Mouse (Mus musculus): ENCODE measurements around the gene Rassf3. TPM values are rescaled to one million over a fixed set of nuclear protein-coding genes. Genes with fewer than 3 reads are reported as not detected.

The Rassf3 gene
- 12.1 and 13.3 TPM in 2 replicates for polyA plus RNA-seq (2015; fragmentation: Nextera tagmentation; extraction: Ambion mirVana)

DNA sequence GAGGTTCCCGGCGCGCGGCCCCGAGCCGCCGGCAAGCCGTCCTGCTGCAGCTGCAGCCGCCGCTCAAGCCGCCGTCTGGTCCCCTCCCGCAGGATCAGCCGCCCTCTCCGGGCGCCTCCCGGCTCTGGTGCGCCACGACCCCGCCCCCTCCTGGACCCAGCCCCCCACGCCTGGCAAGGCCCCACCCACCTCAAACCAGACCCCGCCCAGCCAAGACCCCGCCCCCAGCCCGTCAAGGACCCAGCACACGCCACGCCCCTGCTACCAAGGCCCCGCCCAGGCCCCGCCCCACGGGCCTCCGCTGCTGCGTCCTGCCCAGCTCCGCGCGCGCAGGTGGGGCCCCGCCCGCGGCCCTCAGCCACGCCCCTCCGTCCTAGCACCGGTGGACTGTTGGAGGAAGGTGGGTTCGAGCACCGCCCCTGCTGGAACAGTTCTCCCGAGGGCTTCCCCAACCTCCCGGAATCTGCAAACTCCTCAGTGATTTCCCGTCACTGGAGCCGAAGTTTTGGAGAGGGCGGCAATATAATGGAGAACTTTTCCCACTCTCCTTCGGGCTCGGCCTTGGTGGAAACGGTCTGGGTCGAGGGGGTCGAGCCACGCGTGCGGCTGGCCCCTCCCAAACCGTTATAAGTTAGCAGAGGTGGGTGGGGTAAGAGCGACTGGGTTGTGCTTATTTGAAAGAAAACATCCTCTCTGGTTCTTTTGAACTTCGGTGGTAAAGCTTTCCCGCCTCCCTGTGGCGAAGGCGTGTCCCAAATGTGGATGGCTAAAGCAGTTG lies at the start of gene Rassf3:
Rassf3 (minus strand) TSS at position 158 of the 778 bp plus-strand sequence.
- Histone ChIP-seq H3K4me1 (ENCODE audit: control insufficient read depth, low read depth, low read length) (peaks cover 50% of the 10 kb centered on the region), H3K27ac (ENCODE audit: low read length) (peak within 1 kb of the TSS; percentile 87), H3K27me3 (ENCODE audit: control insufficient read depth, insufficient read depth, low read depth, low read length) (peaks cover 2% of the 10 kb centered on the region), H3K9ac (ENCODE audit: low read depth, low read length) (peak within 1 kb of the TSS; percentile 84), H3K4me2 (ENCODE audit: low read depth, low read length) (peak within 1 kb of the TSS; percentile 97), H3K36me3 (ENCODE audit: control insufficient read depth, insufficient read depth) (no peaks in the 10 kb centered on the region), H3K4me3 (ENCODE audit: low read depth, low read length) (peak within 1 kb of the TSS; percentile 78), H3K9me3 (replicated peaks; ENCODE audit: control insufficient read depth, low read length) (no peaks in the 10 kb centered on the region)
- ATAC-seq (ENCODE audit: low read depth) = peak; percentile 91
- WGBS (ENCODE audit: insufficient replicate concordance) = under 1% methylated on average over 51 of the region's 62 CpGs

DNA sequence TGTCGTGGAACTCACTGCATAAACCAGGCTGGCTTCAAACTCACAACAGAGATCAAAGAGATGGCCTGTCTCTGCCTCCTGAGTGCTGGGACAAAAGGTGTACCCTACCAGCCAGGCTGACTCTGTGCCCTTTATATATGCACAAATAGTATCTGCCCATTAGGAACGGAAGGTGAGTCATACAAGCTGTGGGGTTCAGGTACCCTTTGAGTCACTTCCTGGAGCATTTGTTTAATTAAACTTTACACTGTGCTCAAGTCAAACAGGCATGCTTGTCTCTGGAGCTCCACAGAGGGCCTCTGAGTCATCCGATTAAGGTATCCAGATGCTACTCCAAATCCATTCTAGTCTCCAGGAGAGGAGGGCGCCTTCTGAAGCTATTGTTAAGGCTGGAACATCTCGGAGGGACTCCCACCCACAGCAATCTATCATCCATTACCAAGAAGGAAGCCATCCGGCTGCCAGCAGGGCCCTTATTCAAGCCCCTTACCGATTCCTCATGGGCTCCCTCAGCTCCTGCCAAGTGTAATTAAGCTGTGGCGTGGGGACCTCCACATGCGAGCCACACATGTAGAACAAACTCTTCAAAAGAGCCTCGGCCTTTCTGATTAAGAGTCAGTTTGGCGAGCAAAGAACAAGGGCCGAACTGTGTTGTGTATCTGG lies 44.9 kb upstream of the Rassf3 start:
- Histone ChIP-seq H3K4me1 (ENCODE audit: control insufficient read depth, low read depth, low read length) (peaks cover 5% of the 10 kb centered on the region), H3K36me3 (ENCODE audit: control insufficient read depth, insufficient read depth) (no peaks in the 10 kb centered on the region), H3K9ac (ENCODE audit: low read depth, low read length) (no peak overlapping the region), H3K9me3 (replicated peaks; ENCODE audit: control insufficient read depth, low read length) (no peaks in the 10 kb centered on the region), H3K27ac (ENCODE audit: low read length) (peak overlapping the region; percentile 48; the same call in 1 of the 2 replicates), H3K27me3 (ENCODE audit: control insufficient read depth, insufficient read depth, low read depth, low read length) (no peaks in the 10 kb centered on the region), H3K4me2 (ENCODE audit: low read depth, low read length) (no peak overlapping the region), H3K4me3 (ENCODE audit: low read depth, low read length) (no peak overlapping the region)
- WGBS (ENCODE audit: insufficient replicate concordance) = 55% methylated on average over 12 of the region's 12 CpGs
- ATAC-seq (ENCODE audit: low read depth) = peak; percentile 63

DNA sequence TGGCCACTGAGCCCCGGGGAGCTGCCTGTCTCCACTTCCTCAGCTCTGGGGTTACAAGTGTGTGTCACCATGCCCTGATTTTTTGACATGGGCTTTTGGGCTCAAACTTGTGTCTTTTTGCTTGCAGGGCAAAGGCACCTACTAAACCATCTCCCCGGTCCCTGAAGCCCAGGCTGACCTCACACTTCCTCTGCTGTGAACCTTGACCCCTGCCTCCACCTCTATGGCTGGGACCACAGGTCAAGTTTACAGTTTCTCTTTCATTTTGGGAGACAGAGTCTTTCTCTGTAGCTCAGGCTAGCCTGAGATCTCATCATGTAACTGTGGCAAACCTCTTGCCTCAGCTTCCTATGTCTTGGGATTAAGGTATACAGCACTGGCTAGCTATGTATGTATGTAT lies 43.6 kb upstream of the Rassf3 start:
- Histone ChIP-seq H3K4me2 (ENCODE audit: low read depth, low read length) (no peak overlapping the region), H3K4me3 (ENCODE audit: low read depth, low read length) (no peak overlapping the region), H3K27ac (ENCODE audit: low read length) (no peak overlapping the region), H3K4me1 (ENCODE audit: control insufficient read depth, low read depth, low read length) (peaks cover 7% of the 10 kb centered on the region), H3K9ac (ENCODE audit: low read depth, low read length) (no peak overlapping the region), H3K9me3 (replicated peaks; ENCODE audit: control insufficient read depth, low read length) (no peaks in the 10 kb centered on the region), H3K27me3 (ENCODE audit: control insufficient read depth, insufficient read depth, low read depth, low read length) (no peaks in the 10 kb centered on the region), H3K36me3 (ENCODE audit: control insufficient read depth, insufficient read depth) (no peaks in the 10 kb centered on the region)
- ATAC-seq (ENCODE audit: low read depth) = peak; percentile 43; the same call in 1 of the 2 replicates
- 27% methylated on average over 2 of the region's 2 CpGs for WGBS (ENCODE audit: insufficient replicate concordance)

DNA sequence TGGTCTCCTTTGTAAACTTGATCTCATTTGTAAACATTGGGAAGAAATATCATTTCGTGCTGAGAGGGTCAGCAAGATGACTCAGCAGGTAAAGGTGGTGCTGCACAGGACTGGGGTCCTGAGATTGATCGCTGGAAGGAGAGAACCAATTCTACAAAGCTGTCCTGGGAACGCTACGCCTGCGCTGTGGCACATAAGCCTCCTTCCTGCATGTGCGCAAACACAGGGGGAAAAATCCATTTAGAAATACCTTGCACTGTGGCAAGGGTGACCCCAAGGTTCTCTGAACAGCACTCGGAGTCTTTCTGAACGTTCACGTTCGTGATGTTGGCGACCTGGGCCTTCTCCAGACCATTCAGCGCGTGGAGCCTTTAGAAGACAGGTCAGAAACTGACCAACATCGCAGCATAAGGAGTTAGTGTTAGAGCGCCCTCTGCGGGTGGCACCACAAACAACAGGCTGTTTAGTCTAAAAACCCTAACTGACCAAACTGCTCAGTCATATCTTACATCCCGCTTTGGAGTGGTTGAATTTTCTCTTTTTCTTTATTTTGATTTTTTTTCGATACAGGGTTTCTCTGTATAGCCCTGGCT lies 40.0 kb upstream of the Rassf3 start:
- no peak overlapping the region for H3K27ac ChIP-seq (ENCODE audit: low read length)
- no peaks in the 10 kb centered on the region for H3K27me3 ChIP-seq (ENCODE audit: control insufficient read depth, insufficient read depth, low read depth, low read length)
- ATAC-seq (ENCODE audit: low read depth) = peak; percentile 45

DNA sequence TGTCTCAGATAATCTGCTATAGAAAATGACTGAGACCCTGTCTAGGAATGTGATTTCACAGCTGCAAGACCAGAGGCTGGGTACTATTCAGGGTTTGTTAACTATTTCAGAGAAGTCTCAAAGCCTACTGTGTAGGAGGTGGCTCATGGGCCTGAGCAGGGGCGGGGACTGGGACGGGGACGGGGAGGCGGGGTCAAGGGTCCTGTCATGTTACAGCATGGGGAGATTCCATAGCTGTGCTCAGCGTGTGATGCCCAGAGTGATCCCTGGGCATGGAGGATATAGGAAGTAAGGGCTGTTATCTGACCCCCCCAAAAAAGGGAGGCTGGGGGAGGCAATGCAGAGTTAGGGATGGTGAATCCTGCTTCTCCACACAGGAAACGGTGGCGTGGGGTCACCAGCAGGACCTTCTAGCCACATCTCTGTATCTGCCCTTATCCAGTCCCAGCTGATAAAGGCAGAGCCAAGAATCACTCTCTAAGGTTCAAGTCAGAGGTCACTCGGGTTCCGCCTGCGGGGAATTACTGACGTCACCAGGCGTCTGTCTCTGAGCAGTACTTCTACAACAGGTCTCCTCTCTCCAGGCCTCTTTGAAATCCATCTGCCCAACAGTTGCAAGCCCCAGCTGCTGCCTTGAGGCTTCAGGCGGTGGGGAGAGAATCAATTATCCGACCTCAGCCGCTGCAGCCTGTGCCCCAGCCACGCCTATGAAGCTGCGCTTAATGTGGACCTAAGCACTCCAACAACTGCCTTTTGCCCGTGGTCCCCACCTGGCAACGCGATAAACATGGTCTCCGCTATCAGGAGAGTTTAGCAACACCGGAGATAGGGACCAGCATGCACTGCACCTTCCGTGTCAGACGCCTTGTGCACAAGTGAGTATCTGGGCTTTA lies 33.9 kb upstream of the Rassf3 start:
- no peaks in the 10 kb centered on the region for H3K27me3 ChIP-seq (ENCODE audit: control insufficient read depth, insufficient read depth, low read depth, low read length)
- H3K9ac ChIP-seq (ENCODE audit: low read depth, low read length) = peak overlapping the region; percentile 30; the same call in 1 of the 2 replicates
- H3K4me1 ChIP-seq (ENCODE audit: control insufficient read depth, low read depth, low read length) = peaks cover 37% of the 10 kb centered on the region
- H3K4me2 ChIP-seq (ENCODE audit: low read depth, low read length) = peak overlapping the region; percentile 41
- peak; percentile 8; the same call in 1 of the 2 replicates for ATAC-seq (ENCODE audit: low read depth)
- WGBS (ENCODE audit: insufficient replicate concordance) = 31% methylated on average over 24 of the region's 24 CpGs
- no peaks in the 10 kb centered on the region for H3K36me3 ChIP-seq (ENCODE audit: control insufficient read depth, insufficient read depth)
- no peaks in the 10 kb centered on the region for H3K9me3 ChIP-seq (replicated peaks; ENCODE audit: control insufficient read depth, low read length)
- peak overlapping the region; percentile 32; the same call in 1 of the 2 replicates for H3K27ac ChIP-seq (ENCODE audit: low read length)
- peak overlapping the region; percentile 22 for H3K4me3 ChIP-seq (ENCODE audit: low read depth, low read length)

More for the DNA sequence above, 40.0 kb upstream of the Rassf3 start:
- peaks cover 7% of the 10 kb centered on the region for H3K4me1 ChIP-seq (ENCODE audit: control insufficient read depth, low read depth, low read length)
- H3K9me3 ChIP-seq (replicated peaks; ENCODE audit: control insufficient read depth, low read length) = no peaks in the 10 kb centered on the region
- H3K36me3 ChIP-seq (ENCODE audit: control insufficient read depth, insufficient read depth) = no peaks in the 10 kb centered on the region
- 25% methylated on average over 18 of the region's 18 CpGs for WGBS (ENCODE audit: insufficient replicate concordance)
- H3K4me2 ChIP-seq (ENCODE audit: low read depth, low read length) = no peak overlapping the region
- 0 out of 2 replicates have a peak overlapping the region, but pooled peaks have one; percentile 6 for H3K9ac ChIP-seq (ENCODE audit: low read depth, low read length)
- no peak overlapping the region for H3K4me3 ChIP-seq (ENCODE audit: low read depth, low read length)

DNA sequence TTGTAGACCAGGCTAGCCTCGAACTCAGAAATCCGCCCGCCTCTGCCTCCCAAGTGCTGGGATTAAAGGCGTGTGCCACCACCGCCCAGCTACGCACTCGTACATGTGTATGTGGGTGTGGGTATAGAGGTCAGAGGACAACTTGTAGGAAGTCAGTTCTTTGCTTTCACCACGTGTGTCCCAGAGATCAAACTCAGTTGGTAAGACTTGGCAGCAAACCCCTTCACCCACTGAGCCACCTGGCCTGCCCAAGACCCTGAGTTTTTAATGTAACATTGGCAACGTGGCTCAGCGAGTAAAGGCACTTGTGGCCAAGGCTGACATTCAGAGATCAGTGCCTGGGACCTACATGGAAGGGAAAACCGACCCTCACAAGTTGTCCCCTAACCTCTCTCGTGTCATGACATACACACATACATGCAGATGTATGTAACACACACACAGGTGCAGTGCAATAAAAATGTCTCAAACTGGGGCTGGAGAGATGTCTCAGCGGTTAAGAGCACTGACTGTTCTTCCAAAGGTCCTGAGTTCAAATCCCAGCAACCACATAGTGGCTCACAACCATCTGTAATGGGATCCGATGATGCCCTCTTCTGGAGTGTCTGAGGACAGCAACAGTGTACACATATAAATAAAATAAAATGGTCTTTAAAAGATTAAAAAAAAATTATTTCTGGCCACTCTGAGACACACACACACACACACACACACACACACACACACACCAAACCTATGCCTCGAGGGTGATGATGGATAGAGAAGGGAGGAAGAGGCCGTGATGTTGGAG lies 31.8 kb upstream of the Rassf3 start:
- WGBS (ENCODE audit: insufficient replicate concordance) = 70% methylated on average over 16 of the region's 16 CpGs
- no peak for ATAC-seq (ENCODE audit: low read depth)
- Histone ChIP-seq H3K9me3 (replicated peaks; ENCODE audit: control insufficient read depth, low read length) (no peaks in the 10 kb centered on the region), H3K27me3 (ENCODE audit: control insufficient read depth, insufficient read depth, low read depth, low read length) (no peaks in the 10 kb centered on the region), H3K9ac (ENCODE audit: low read depth, low read length) (no peak overlapping the region), H3K27ac (ENCODE audit: low read length) (no peak overlapping the region), H3K36me3 (ENCODE audit: control insufficient read depth, insufficient read depth) (no peaks in the 10 kb centered on the region), H3K4me1 (ENCODE audit: control insufficient read depth, low read depth, low read length) (peaks cover 42% of the 10 kb centered on the region), H3K4me3 (ENCODE audit: low read depth, low read length) (no peak overlapping the region), H3K4me2 (ENCODE audit: low read depth, low read length) (no peak overlapping the region)

DNA sequence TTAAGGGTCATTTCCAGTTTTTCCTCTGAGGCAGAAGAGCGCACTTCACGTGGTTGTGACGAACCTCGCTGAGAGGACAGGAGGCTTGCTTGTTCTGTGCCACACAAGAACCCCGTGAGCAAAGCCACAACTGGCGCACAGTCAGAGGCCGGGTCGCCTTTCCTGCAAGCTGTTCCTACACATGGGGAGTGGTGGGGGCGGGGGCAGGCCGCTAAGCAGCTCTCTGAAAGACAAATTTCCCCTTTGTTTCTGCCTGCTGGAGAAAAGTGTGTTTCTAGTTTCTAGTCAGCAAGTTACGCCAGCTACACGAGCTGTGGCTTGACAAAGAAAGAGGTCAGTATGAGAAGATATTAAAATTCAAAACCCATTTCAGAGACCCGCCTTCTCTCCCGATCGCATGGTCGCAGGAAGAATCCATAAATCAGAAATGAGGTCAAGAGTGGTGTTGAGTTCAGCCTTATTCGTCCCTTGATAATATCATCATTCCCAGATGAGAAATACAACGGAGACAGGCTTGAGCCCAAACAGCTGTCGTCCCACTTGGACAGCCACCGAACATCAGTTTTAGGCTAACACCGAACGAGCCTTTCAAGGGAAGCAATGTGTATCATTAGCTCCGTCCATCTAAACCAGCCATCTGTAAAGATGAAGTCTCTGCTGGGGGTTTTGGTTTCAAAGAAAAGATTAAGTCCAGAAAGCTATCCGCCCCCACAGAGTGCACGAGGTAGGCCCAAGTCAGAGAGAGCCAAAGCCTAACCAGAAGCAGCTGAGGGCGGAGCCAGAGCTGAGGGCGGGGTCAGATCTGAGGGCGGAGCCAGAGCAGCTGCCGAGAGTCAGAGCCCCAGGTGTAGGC lies 30.8 kb upstream of the Rassf3 start:
- H3K9ac ChIP-seq (ENCODE audit: low read depth, low read length) = no peak overlapping the region
- no peaks in the 10 kb centered on the region for H3K27me3 ChIP-seq (ENCODE audit: control insufficient read depth, insufficient read depth, low read depth, low read length)
- 40% methylated on average over 29 of the region's 29 CpGs for WGBS (ENCODE audit: insufficient replicate concordance)
- no peaks in the 10 kb centered on the region for H3K36me3 ChIP-seq (ENCODE audit: control insufficient read depth, insufficient read depth)
- no peak overlapping the region for H3K4me2 ChIP-seq (ENCODE audit: low read depth, low read length)
- H3K9me3 ChIP-seq (replicated peaks; ENCODE audit: control insufficient read depth, low read length) = no peaks in the 10 kb centered on the region
- peaks cover 42% of the 10 kb centered on the region for H3K4me1 ChIP-seq (ENCODE audit: control insufficient read depth, low read depth, low read length)
- peak; percentile 47 for ATAC-seq (ENCODE audit: low read depth)
- no peak overlapping the region for H3K4me3 ChIP-seq (ENCODE audit: low read depth, low read length)
- H3K27ac ChIP-seq (ENCODE audit: low read length) = peak overlapping the region; percentile 39; the same call in 1 of the 2 replicates
